Mouse (Mus musculus) neural tube, embryonic 12.5 days (tissue): Measurements from ENCODE around the gene Carmil1. TPM values are rescaled to one million over a fixed set of nuclear protein-coding genes. Genes with fewer than 3 reads are reported as not detected.

Experiments used
- ATAC-seq: fragments of 200-750 bp; cut with Nextera tagmentation; 2 replicates; pipeline ENCODE4 v1.8.0; 2017; ENCODE audit warnings: low read depth, mild to moderate bottlenecking, moderate TSS enrichment, moderate library complexity; ENCODE audit not compliant: low FRiP score
- H3K27ac ChIP-seq: fragments of 300-500 bp; sonication (generic); 2 replicates; pipeline ENCODE4 v1.5.1; 2016
- H3K27me3 ChIP-seq: fragments of 300-500 bp; sonication (generic); replicated peaks from 2 replicates; pipeline ENCODE4 v1.6.1; 2016; ENCODE audit warnings: mild to moderate bottlenecking
- H3K36me3 ChIP-seq: fragments of 300-500 bp; sonication (generic); 2 replicates; pipeline ENCODE4 v1.6.1; 2016; ENCODE audit warnings: mild to moderate bottlenecking
- H3K4me1 ChIP-seq: fragments of 300-500 bp; sonication (generic); 2 replicates; pipeline ENCODE4 v1.6.1; 2016
- H3K4me2 ChIP-seq: fragments of 300-500 bp; sonication (generic); replicated peaks from 2 replicates; pipeline ENCODE4 v1.6.1; 2016; ENCODE audit warnings: mild to moderate bottlenecking
- H3K4me3 ChIP-seq: fragments of 300-500 bp; sonication (generic); 2 replicates; pipeline ENCODE4 v1.5.1; 2016
- H3K9ac ChIP-seq: fragments of 300-500 bp; sonication (generic); 2 replicates; pipeline ENCODE4 v1.6.1; 2016; ENCODE audit warnings: mild to moderate bottlenecking
- H3K9me3 ChIP-seq: fragments of 300-500 bp; sonication (generic); 2 replicates; pipeline ENCODE4 v1.6.1; 2016; ENCODE audit warnings: mild to moderate bottlenecking
- WGBS: fragments of 180-500 bp; shearing (Covaris S2); methylation state at CpG from one replicate; pipeline ENCODE4 v1.1.7; 2016; 5-methylcytosine and 5-hydroxymethylcytosine counted together
- polyA plus RNA-seq: library from polyadenylated mRNA; unstranded; fragments of >200 nt; fragmentation: Nextera tagmentation; extraction: Ambion mirVana; gene quantifications from 2 replicates; pipeline ENCODE4 v1.2.1, GENCODE M21; 2016

The Carmil1 gene
- polyA plus RNA-seq, 1 experiment from 2014 or later = 19.5 TPM

- WGBS = 80% methylated on average over 5 of the region's 5 CpGs
- Histone ChIP-seq H3K9me3 (no peaks in the 10 kb centered on the region), H3K27me3 (no peaks in the 10 kb centered on the region), H3K36me3 (no peaks in the 10 kb centered on the region), H3K9ac (no peak overlapping the region), H3K4me1 (no peaks in the 10 kb centered on the region), H3K27ac (no peak overlapping the region), H3K4me2 (no peak overlapping the region), H3K4me3 (no peak overlapping the region)
- no peak for ATAC-seq
Measured at GRCm38 (mm10) chr13:23972271-23972670, 308.3 kb downstream of the Carmil1 start.

- WGBS = 80% methylated on average over 2 of the region's 2 CpGs
- Histone ChIP-seq H3K4me3 (no peak overlapping the region), H3K9ac (no peak overlapping the region), H3K36me3 (no peaks in the 10 kb centered on the region), H3K27me3 (no peaks in the 10 kb centered on the region), H3K27ac (no peak overlapping the region), H3K9me3 (no peaks in the 10 kb centered on the region), H3K4me2 (no peak overlapping the region), H3K4me1 (no peaks in the 10 kb centered on the region)
- ATAC-seq = no peak
Measured at GRCm38 (mm10) chr13:23971870-23972269, 308.7 kb downstream of the Carmil1 start.

GRCm38 (mm10) chr13:23964909-23965308, 315.7 kb downstream of the Carmil1 start:
- WGBS = 86% methylated on average over 2 of the region's 2 CpGs
- Histone ChIP-seq H3K4me2 (no peak overlapping the region), H3K4me1 (no peaks in the 10 kb centered on the region), H3K27me3 (no peaks in the 10 kb centered on the region), H3K9me3 (no peaks in the 10 kb centered on the region), H3K27ac (no peak overlapping the region), H3K4me3 (no peak overlapping the region), H3K36me3 (no peaks in the 10 kb centered on the region), H3K9ac (no peak overlapping the region)
- no peak for ATAC-seq

Other genes with a start within 250 kb of the Carmil1 start
- gene Cmah, start 46.6 kb upstream of the Carmil1 start, polyA plus RNA-seq = 0.22 and 0.27 TPM in 2 replicates